Mouse (Mus musculus) CH12.LX (cell line): ENCODE data around the gene Tpst1.

Experiments used
- CHD2 ChIP-seq: IDR thresholded peaks from 2 replicates; pipeline ENCODE4 v1.6.1; 2011; ENCODE audit warnings: low read length, improper control_type of control experiment
- CTCF ChIP-seq, 2 experiments: IDR thresholded peaks in 1 of 2; conservative IDR thresholded peaks in 1 of 2; 2 replicates each; pipeline ENCODE4 v1.5.1; 2011 to 2012; ENCODE audit warnings: low read depth in 2 of 2, low read length in 2 of 2, improper control_type of control experiment in 1 of 2, inconsistent platforms in 1 of 2, mild to moderate bottlenecking in 1 of 2, moderate library complexity in 1 of 2
- ELF1 ChIP-seq: IDR thresholded peaks from 2 replicates; pipeline ENCODE4 v1.6.1; 2014; ENCODE audit warnings: low read depth, mild to moderate bottlenecking, inconsistent platforms, low read length, improper control_type of control experiment
- EP300 ChIP-seq: IDR thresholded peaks from 2 replicates; pipeline ENCODE4 v1.6.1; 2011; ENCODE audit warnings: low read length, improper control_type of control experiment
- JUND ChIP-seq: conservative IDR thresholded peaks from 2 replicates; pipeline ENCODE4 v1.6.1; 2011; ENCODE audit warnings: low read depth, low read length, improper control_type of control experiment
- POLR2A ChIP-seq: IDR thresholded peaks from 2 replicates; pipeline ENCODE4 v1.6.1; 2011; ENCODE audit warnings: low read depth, mild to moderate bottlenecking, improper control_type of control experiment, low read length
- TCF12 ChIP-seq: IDR thresholded peaks from 2 replicates; pipeline ENCODE4 v1.6.1; 2014; ENCODE audit warnings: low read depth, mild to moderate bottlenecking, inconsistent platforms, low read length, improper control_type of control experiment

DNA sequence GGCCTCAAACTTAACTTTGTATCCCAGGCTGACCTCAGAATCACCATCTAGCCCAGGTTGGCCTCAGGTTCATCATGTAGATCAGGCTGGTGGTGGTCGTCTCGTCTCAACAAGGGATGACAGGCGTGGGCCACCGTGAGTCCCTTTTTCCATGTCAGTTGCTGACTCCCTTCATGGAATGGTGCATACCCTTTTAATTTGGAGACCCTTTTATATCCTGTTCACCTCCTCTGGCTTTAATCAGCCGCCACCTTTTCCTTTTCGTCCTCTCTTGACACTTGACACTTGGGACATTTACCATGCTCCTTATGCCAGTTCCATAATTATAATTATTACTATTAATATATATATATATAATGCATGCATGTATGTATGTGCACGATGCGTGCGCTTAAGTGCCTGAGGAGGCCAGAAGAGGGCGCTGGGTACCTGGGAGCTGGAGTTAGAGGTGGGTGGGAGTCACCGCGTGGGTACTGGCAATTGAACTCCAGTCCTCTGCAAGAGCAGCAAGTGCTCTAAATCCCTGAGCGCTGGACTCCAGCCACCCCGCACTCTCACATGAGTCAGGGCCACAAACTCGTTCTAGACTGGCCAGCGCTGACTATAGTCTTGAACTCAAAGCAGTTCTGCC lies 7.0 kb downstream of the Tpst1 start:
- no peak for TF ChIP-seq POLR2A
- no peak for TF ChIP-seq EP300
- peak; percentile 18 to 49; a peak in 2 of 4 replicates for TF ChIP-seq CTCF (conservative IDR thresholded peaks at IDR 0.05 in 1 of 2, IDR thresholded peaks at IDR 0.05 in 1 of 2; ENCODE audit: low read depth in 2 of 2, low read length in 2 of 2)
- TF ChIP-seq CHD2, result no peak
- no peak for TF ChIP-seq TCF12
- TF ChIP-seq JUND, result no peak
- TF ChIP-seq ELF1, result no peak
